Comparison of ENCODE assay signal across 8 mouse cellular contexts in the genomic region with DNA sequence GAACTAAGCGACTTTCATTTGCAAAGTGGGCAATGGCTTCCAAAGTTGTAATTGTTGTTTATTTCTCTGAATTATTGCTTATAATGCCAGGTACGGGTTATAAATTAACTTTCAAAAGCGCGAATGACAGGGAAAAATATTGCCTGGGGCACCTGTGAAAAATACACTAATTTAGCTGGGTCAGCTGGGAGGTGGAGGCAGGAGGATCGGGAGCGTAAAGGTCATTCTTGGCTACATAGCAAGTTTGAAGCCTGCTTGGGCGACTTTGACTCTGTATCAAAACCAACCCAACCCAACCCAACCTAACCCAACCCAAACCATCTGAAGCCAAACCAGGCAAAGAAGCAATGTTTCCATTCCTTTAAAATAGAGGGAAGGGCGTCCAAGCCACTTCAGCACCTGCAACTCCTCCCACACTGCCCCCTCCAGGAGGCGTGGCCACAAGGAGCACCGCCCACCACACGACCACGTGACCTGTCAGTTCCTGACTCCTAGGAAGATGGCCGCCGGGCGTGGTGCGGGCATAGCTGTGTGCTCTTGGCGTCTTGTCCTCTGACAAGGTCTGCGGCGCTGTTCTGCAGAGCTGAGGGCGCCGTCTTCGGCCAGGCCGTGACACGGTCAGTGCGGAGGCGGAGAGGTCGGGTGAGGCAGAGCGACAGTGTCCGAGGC. TPM values are rescaled to one million over a fixed set of nuclear protein-coding genes. Genes with fewer than 3 reads are reported as not detected.
DNase-seq lines count a peak whose midpoint lies in the region; ATAC-seq lines count a peak whose summit lies in the region.

TSS of gene Kidins220 (plus strand) at position 480 of the 669 bp plus-strand sequence.

- peak within 1 kb of the TSS; percentile 87 for H3K4me3 ChIP-seq in intestine, embryonic 14.5 days (ENCODE audit: low read depth, low read length)

- ATAC-seq in intestine, embryonic 14.5 days (replicated peaks; ENCODE audit: low FRiP score, low TSS enrichment, low read depth) = peak; percentile 95

- H3K4me2 ChIP-seq in intestine, embryonic 14.5 days (ENCODE audit: low read length) = peak within 1 kb of the TSS; percentile 62

- intact Hi-C loops in left cerebral cortex, postnatal 14 days (cut with DNase I) = loop anchor here (5.0 kb wide), 1 partner anchor 372 kb away; no protein-coding TSS in a partner anchor

- no peaks in the 10 kb centered on the region for H3K36me3 ChIP-seq in intestine, embryonic 14.5 days (ENCODE audit: control insufficient read depth, insufficient read depth, low read length)

- H3K4me1 ChIP-seq in intestine, embryonic 14.5 days (replicated peaks; ENCODE audit: control insufficient read depth, insufficient read depth, low read length) = 0 out of 2 replicates have a peak, but pooled peaks cover 6% of the 10 kb centered on the region

- H3K27me3 ChIP-seq in intestine, embryonic 14.5 days (replicated peaks; ENCODE audit: control insufficient read depth, insufficient read depth, low read length) = no peaks in the 10 kb centered on the region

- no peaks in the 10 kb centered on the region for H3K9me3 ChIP-seq in intestine, embryonic 14.5 days (ENCODE audit: control insufficient read depth, low read length)

- WGBS in intestine, embryonic 14.5 days = 15% methylated on average over 28 of the region's 29 CpGs

- peak; percentile 94 to 98 for DNase-seq in adrenal gland, adult (ENCODE audit: inconsistent age in 2 of 2, low spot score in 1 of 2)
- DNase-seq in embryo, embryonic 10.5 days (ENCODE audit: low spot score) = peak; percentile 97
- DNase-seq in gastrocnemius, postnatal 25 days = peak; percentile 89
- DNase-seq in intestine, embryonic 14.5 days (ENCODE audit: low spot score) = peak; percentile 99
- DNase-seq in left cerebral cortex, postnatal 14 days (ENCODE audit: low spot score in 2 of 2) = peak; percentile 94 to 95
- DNase-seq in mesoderm, embryonic 11.5 days (ENCODE audit: low read depth, low spot score) = peak; percentile 91
- peak; percentile 91 to 92 for DNase-seq in right cerebral cortex, postnatal 36 days (ENCODE audit: low spot score in 2 of 2)
- peak; percentile 95 for DNase-seq in yolk sac, embryonic 10.5 days (ENCODE audit: low spot score)

- peak within 1 kb of the TSS; percentile 59 for H3K9ac ChIP-seq in intestine, embryonic 14.5 days (ENCODE audit: low read length)

- peak within 1 kb of the TSS; percentile 80 for H3K27ac ChIP-seq in intestine, embryonic 14.5 days (ENCODE audit: low read depth)

RNA-seq across cellular contexts. Expression of gene Kidins220, which starts in this region (rescaled TPM):
- total RNA-seq in gastrocnemius, postnatal 25 days (2021) = 10 to 100 TPM; 43.8 to 50.9 TPM
- polyA plus RNA-seq in intestine, embryonic 14.5 days (2014; fragmentation: Nextera tagmentation; extraction: Ambion mirVana) = 28.5 and 29.1 TPM in 2 replicates
- 100 to 1,000 TPM; 281 to 285 TPM for total RNA-seq in left cerebral cortex, postnatal 14 days (2021)

Comparison
In these comparisons a context has a peak if more than half of its experiments do, and no peak if none do; other contexts are left out.
1. Peak in every context shown above with its lines: DNase-seq, ATAC-seq, H3K4me3 ChIP-seq and H3K27ac ChIP-seq.
2. RNA of gene Kidins220 (total RNA-seq): 281 to 285 TPM in left cerebral cortex, postnatal 14 days; 43.8 to 50.9 TPM in gastrocnemius, postnatal 25 days; every median in the first group is over 4 times any median in the second.